ENCODE assay signal across 8 mouse cellular contexts in genomic region chr7:101302691-101303090, GRCm38 (mm10). TPM values are rescaled to one million over a fixed set of nuclear protein-coding genes. Genes with fewer than 3 reads are reported as not detected.
DNase-seq lines count a peak whose midpoint lies in the region; ATAC-seq and TF ChIP-seq lines count a peak whose summit lies in the region.

No protein-coding gene starts in this region.

- H3K9ac ChIP-seq in hindbrain, embryonic 15.5 days: peak overlapping the region; percentile 46
- H3K9ac ChIP-seq in midbrain, embryonic 15.5 days: peak overlapping the region; percentile 65

- no peak for TF ChIP-seq POLR2A in kidney, adult 2 months (IDR thresholded peaks at IDR 0.05; ENCODE audit: low read depth, low read length)
- TF ChIP-seq POLR2A in cortical plate, adult 2 months (IDR thresholded peaks at IDR 0.05; ENCODE audit: extremely low read depth, insufficient read depth, low read length): no peak

- 0 out of 2 replicates have a peak overlapping the region, but pooled peaks have one; percentile 21 for H3K27ac ChIP-seq in kidney, adult 2 months (ENCODE audit: insufficient read depth, low read depth, low read length)
- H3K27ac ChIP-seq in cortical plate, adult 2 months (ENCODE audit: insufficient read depth, low read length): no peak overlapping the region
- H3K27ac ChIP-seq in hindbrain, embryonic 15.5 days (replicated peaks): peak overlapping the region; percentile 55
- peak overlapping the region; percentile 68; the same call in 1 of the 2 replicates for H3K27ac ChIP-seq in midbrain, embryonic 15.5 days

- TF ChIP-seq CTCF in kidney, adult 2 months (conservative IDR thresholded peaks at IDR 0.05; ENCODE audit: insufficient read depth, insufficient read length, low read depth, low read length): no peak
- TF ChIP-seq CTCF in cortical plate, adult 2 months (IDR thresholded peaks at IDR 0.05; ENCODE audit: extremely low read depth, insufficient read depth, low read length): no peak

- no peak for DNase-seq in kidney, adult 2 months
- DNase-seq in kidney, postnatal 36 days: no peak
- DNase-seq in layer of hippocampus, postnatal 14 days (ENCODE audit: low spot score in 2 of 2): no peak
- no peak for DNase-seq in kidney, adult 11 months
- DNase-seq in gastrocnemius, postnatal 25 days: no peak

- no peaks in the 10 kb centered on the region for H3K27me3 ChIP-seq in kidney, adult 2 months (replicated peaks; ENCODE audit: control insufficient read depth, insufficient read depth, low read length)
- peaks cover 13% of the 10 kb centered on the region for H3K27me3 ChIP-seq in hindbrain, embryonic 15.5 days
- peaks cover 11% of the 10 kb centered on the region; the same call in 1 of the 2 replicates for H3K27me3 ChIP-seq in midbrain, embryonic 15.5 days (replicated peaks)

- no peak for ATAC-seq in hindbrain, embryonic 15.5 days (ENCODE audit: low FRiP score, low read depth)
- ATAC-seq in midbrain, embryonic 15.5 days (replicated peaks): no peak

- no peaks in the 10 kb centered on the region for H3K36me3 ChIP-seq in kidney, adult 2 months (ENCODE audit: control insufficient read depth, insufficient read depth, low read length)
- no peaks in the 10 kb centered on the region for H3K36me3 ChIP-seq in hindbrain, embryonic 15.5 days
- no peaks in the 10 kb centered on the region for H3K36me3 ChIP-seq in midbrain, embryonic 15.5 days (replicated peaks)

- peak overlapping the region; percentile 70 for H3K4me2 ChIP-seq in hindbrain, embryonic 15.5 days
- peak overlapping the region; percentile 71 for H3K4me2 ChIP-seq in midbrain, embryonic 15.5 days

- 27% methylated on average over 7 of the region's 7 CpGs for WGBS in kidney, adult 2 months
- WGBS in hindbrain, embryonic 15.5 days: 32% methylated on average over 7 of the region's 7 CpGs
- 22% methylated on average over 7 of the region's 7 CpGs for WGBS in midbrain, embryonic 15.5 days

- no peaks in the 10 kb centered on the region for H3K9me3 ChIP-seq in hindbrain, embryonic 15.5 days
- no peaks in the 10 kb centered on the region for H3K9me3 ChIP-seq in midbrain, embryonic 15.5 days

- no peaks in the 10 kb centered on the region; the same call in 1 of the 2 replicates for H3K4me1 ChIP-seq in kidney, adult 2 months (ENCODE audit: control insufficient read depth, insufficient read depth, low read length)
- no peaks in the 10 kb centered on the region for H3K4me1 ChIP-seq in cortical plate, adult 2 months (ENCODE audit: control insufficient read depth, insufficient read depth, low read length)
- H3K4me1 ChIP-seq in hindbrain, embryonic 15.5 days (replicated peaks): peaks cover 20% of the 10 kb centered on the region
- H3K4me1 ChIP-seq in midbrain, embryonic 15.5 days: peaks cover 17% of the 10 kb centered on the region

- peak overlapping the region; percentile 72 for H3K4me3 ChIP-seq in kidney, adult 2 months (ENCODE audit: insufficient read depth, low read depth, low read length)
- peak overlapping the region; percentile 80; the same call in 1 of the 2 replicates for H3K4me3 ChIP-seq in cortical plate, adult 2 months (ENCODE audit: insufficient read depth, low read length)
- H3K4me3 ChIP-seq in hindbrain, embryonic 15.5 days: peak overlapping the region; percentile 60
- H3K4me3 ChIP-seq in midbrain, embryonic 15.5 days: peak overlapping the region; percentile 73

RNA-seq across cellular contexts. Expression of gene Atg16l2, which starts 0.6 kb away (rescaled TPM):
- 12.3 and 19.4 TPM in 2 replicates for polyA plus RNA-seq in kidney, adult 2 months (2012; rRNA removed)
- 65.1 and 74.5 TPM in 2 replicates for polyA plus RNA-seq in cortical plate, adult 2 months (2012; rRNA removed)
- polyA plus RNA-seq in hindbrain, embryonic 15.5 days (2015; fragmentation: Nextera tagmentation; extraction: Ambion mirVana): 27.4 and 31.1 TPM in 2 replicates
- 26.1 and 26.9 TPM in 2 replicates for polyA plus RNA-seq in midbrain, embryonic 15.5 days (2015; fragmentation: Nextera tagmentation; extraction: Ambion mirVana)
- 10 to 100 TPM; 37.0 to 40.1 TPM for total RNA-seq in layer of hippocampus, postnatal 14 days (2021)
- total RNA-seq in gastrocnemius, postnatal 25 days (2021): 1 to 10 TPM; 6.7 to 7.4 TPM

RNA-seq across cellular contexts. Expression of gene Stard10, which starts 14.2 kb away (rescaled TPM):
- 467 and 503 TPM in 2 replicates for polyA plus RNA-seq in kidney, adult 2 months (2012; rRNA removed)
- 94.2 and 95.5 TPM in 2 replicates for polyA plus RNA-seq in cortical plate, adult 2 months (2012; rRNA removed)
- 10.8 and 11.8 TPM in 2 replicates for polyA plus RNA-seq in hindbrain, embryonic 15.5 days (2015; fragmentation: Nextera tagmentation; extraction: Ambion mirVana)
- polyA plus RNA-seq in midbrain, embryonic 15.5 days (2015; fragmentation: Nextera tagmentation; extraction: Ambion mirVana): 8.7 and 9.6 TPM in 2 replicates
- total RNA-seq in layer of hippocampus, postnatal 14 days (2021): 10 to 100 TPM; 14.2 to 18.3 TPM
- total RNA-seq in gastrocnemius, postnatal 25 days (2021): 10 to 100 TPM; 36.9 to 42.3 TPM

RNA-seq across cellular contexts. Expression of gene Arap1, which starts 45.2 kb away (rescaled TPM):
- polyA plus RNA-seq in kidney, adult 2 months (2012; rRNA removed): 68.7 and 69.7 TPM in 2 replicates
- 16.3 and 19.1 TPM in 2 replicates for polyA plus RNA-seq in cortical plate, adult 2 months (2012; rRNA removed)
- 10.6 and 11.0 TPM in 2 replicates for polyA plus RNA-seq in hindbrain, embryonic 15.5 days (2015; fragmentation: Nextera tagmentation; extraction: Ambion mirVana)
- 10.4 and 10.6 TPM in 2 replicates for polyA plus RNA-seq in midbrain, embryonic 15.5 days (2015; fragmentation: Nextera tagmentation; extraction: Ambion mirVana)
- 10 to 100 TPM; 18.1 to 22.4 TPM for total RNA-seq in layer of hippocampus, postnatal 14 days (2021)
- total RNA-seq in gastrocnemius, postnatal 25 days (2021): 10 to 100 TPM; 21.3 to 23.7 TPM
